Mouse (Mus musculus): ENCODE measurements around the gene Wdr20.

DNA sequence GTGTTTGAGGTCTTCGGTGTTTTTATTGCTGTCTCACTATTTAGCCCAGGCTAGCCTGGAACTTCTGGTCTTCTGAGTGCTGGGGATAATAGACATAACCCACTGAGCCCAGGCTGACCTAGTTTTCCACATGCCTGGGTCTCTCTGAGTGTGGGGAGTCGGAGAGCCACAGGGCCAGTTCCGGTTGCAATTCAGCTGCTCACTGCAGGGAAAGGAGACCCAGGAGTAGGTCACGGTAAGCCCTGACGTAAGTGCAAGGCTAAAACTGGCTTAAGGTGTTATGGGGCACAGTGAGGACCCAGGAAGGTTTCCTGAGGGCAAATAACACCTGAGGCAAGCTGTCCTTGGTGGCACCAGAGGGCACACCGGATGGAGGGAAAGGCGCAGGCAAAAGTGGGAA is 30.3 kb upstream of the Wdr20 start:
- no peak for TF ChIP-seq CTCF (IDR thresholded peaks at IDR 0.05; ENCODE audit: control insufficient read depth, insufficient read depth, insufficient read length)
- no peak for TF ChIP-seq MAX (IDR thresholded peaks at IDR 0.05)

Data from C2C12 (cell line).